Mouse (Mus musculus) intestine, embryonic 15.5 days (tissue): ENCODE measurements around the gene Focad. TPM values are rescaled to one million over a fixed set of nuclear protein-coding genes. Genes with fewer than 3 reads are reported as not detected.

Experiments
- ATAC-seq: fragments of 200-750 bp; cut with Nextera tagmentation; 2 replicates; pipeline ENCODE4 v1.8.0; 2017; ENCODE audit warnings: moderate TSS enrichment, moderate library complexity
- H3K27ac ChIP-seq: fragments of 300-500 bp; sonication (generic); 2 replicates; pipeline ENCODE4 v1.5.1; 2015; ENCODE audit warnings: mild to moderate bottlenecking, inconsistent platforms
- H3K27me3 ChIP-seq: fragments of 300-500 bp; sonication (generic); replicated peaks from 2 replicates; pipeline ENCODE4 v1.6.1; 2015; ENCODE audit warnings: inconsistent platforms
- H3K36me3 ChIP-seq: fragments of 300-500 bp; sonication (generic); 2 replicates; pipeline ENCODE4 v1.6.1; 2015; ENCODE audit warnings: inconsistent platforms
- H3K4me1 ChIP-seq: fragments of 300-500 bp; sonication (generic); replicated peaks from 2 replicates; pipeline ENCODE4 v1.6.1; 2015; ENCODE audit warnings: inconsistent platforms
- H3K4me2 ChIP-seq: fragments of 300-500 bp; sonication (generic); replicated peaks from 2 replicates; pipeline ENCODE4 v1.6.1; 2015; ENCODE audit warnings: mild to moderate bottlenecking, inconsistent platforms
- H3K4me3 ChIP-seq: fragments of 300-500 bp; sonication (generic); replicated peaks from 2 replicates; pipeline ENCODE4 v1.5.1; 2015; ENCODE audit warnings: inconsistent platforms
- H3K9ac ChIP-seq: fragments of 300-500 bp; sonication (generic); 2 replicates; pipeline ENCODE4 v1.6.1; 2015; ENCODE audit warnings: inconsistent platforms
- H3K9me3 ChIP-seq: fragments of 300-500 bp; sonication (generic); 2 replicates; pipeline ENCODE4 v1.6.1; 2016; ENCODE audit warnings: inconsistent platforms
- WGBS: fragments of 180-500 bp; shearing (Covaris S2); methylation state at CpG from one replicate; pipeline ENCODE4 v1.1.7; 2015; 5-methylcytosine and 5-hydroxymethylcytosine counted together
- polyA plus RNA-seq: library from polyadenylated mRNA; unstranded; fragments of >200 nt; fragmentation: Nextera tagmentation; extraction: Ambion mirVana; gene quantifications from 2 replicates; pipeline ENCODE4 v1.2.1, GENCODE M21; 2015

Gene Focad
- polyA plus RNA-seq, 1 experiment from 2014 or later = 13.3 TPM

GRCm38 (mm10) chr4:88299551-88299950, 205.1 kb downstream of the Focad start:
- no peaks in the 10 kb centered on the region for H3K4me1 ChIP-seq
- H3K9ac ChIP-seq = no peak overlapping the region
- H3K4me2 ChIP-seq = no peak overlapping the region
- H3K9me3 ChIP-seq = no peaks in the 10 kb centered on the region
- 79% methylated on average over 3 of the region's 3 CpGs for WGBS
- H3K27ac ChIP-seq = no peak overlapping the region
- no peak for ATAC-seq
- no peaks in the 10 kb centered on the region for H3K36me3 ChIP-seq
- no peaks in the 10 kb centered on the region for H3K27me3 ChIP-seq
- H3K4me3 ChIP-seq = no peak overlapping the region

GRCm38 (mm10) chr4:88300832-88301621, 206.6 kb downstream of the Focad start:
- Histone ChIP-seq H3K9ac (no peak overlapping the region), H3K27ac (no peak overlapping the region), H3K4me3 (no peak overlapping the region), H3K27me3 (no peaks in the 10 kb centered on the region), H3K4me1 (no peaks in the 10 kb centered on the region), H3K9me3 (no peaks in the 10 kb centered on the region), H3K4me2 (no peak overlapping the region), H3K36me3 (no peaks in the 10 kb centered on the region)
- WGBS = 71% methylated on average over 6 of the region's 6 CpGs
- ATAC-seq = no peak

- no peak overlapping the region for H3K4me2 ChIP-seq
- H3K9ac ChIP-seq = no peak overlapping the region
- H3K4me1 ChIP-seq = no peaks in the 10 kb centered on the region
- no peaks in the 10 kb centered on the region for H3K36me3 ChIP-seq
- H3K27ac ChIP-seq = no peak overlapping the region
- H3K9me3 ChIP-seq = no peaks in the 10 kb centered on the region
- ATAC-seq = no peak
- H3K27me3 ChIP-seq = no peaks in the 10 kb centered on the region
- H3K4me3 ChIP-seq = no peak overlapping the region
These were observed 207.9 kb downstream of the Focad start for GRCm38 (mm10) chr4:88302291-88302690.

GRCm38 (mm10) chr4:88307691-88308090, 213.3 kb downstream of the Focad start:
- H3K4me1 ChIP-seq = no peaks in the 10 kb centered on the region
- no peak overlapping the region for H3K9ac ChIP-seq
- H3K4me2 ChIP-seq = no peak overlapping the region
- no peaks in the 10 kb centered on the region for H3K9me3 ChIP-seq
- no peak overlapping the region for H3K4me3 ChIP-seq
- no peak overlapping the region for H3K27ac ChIP-seq
- no peaks in the 10 kb centered on the region for H3K27me3 ChIP-seq
- no peak for ATAC-seq
- H3K36me3 ChIP-seq = no peaks in the 10 kb centered on the region
- 90% methylated on average over 3 of the region's 3 CpGs for WGBS

- H3K9ac ChIP-seq = no peak overlapping the region
- WGBS = 93% methylated on average over 10 of the region's 10 CpGs
- no peak overlapping the region for H3K4me2 ChIP-seq
- H3K36me3 ChIP-seq = no peaks in the 10 kb centered on the region
- H3K27me3 ChIP-seq = no peaks in the 10 kb centered on the region
- no peaks in the 10 kb centered on the region for H3K9me3 ChIP-seq
- no peak for ATAC-seq
- H3K27ac ChIP-seq = no peak overlapping the region
- H3K4me3 ChIP-seq = no peak overlapping the region
- H3K4me1 ChIP-seq = no peaks in the 10 kb centered on the region
These were observed 214.1 kb downstream of the Focad start for GRCm38 (mm10) chr4:88308342-88309116.

GRCm38 (mm10) chr4:88309676-88310075, 215.2 kb downstream of the Focad start:
- WGBS = 49% methylated on average over 2 of the region's 2 CpGs
- Histone ChIP-seq H3K9me3 (no peaks in the 10 kb centered on the region), H3K9ac (no peak overlapping the region), H3K4me1 (no peaks in the 10 kb centered on the region), H3K36me3 (no peaks in the 10 kb centered on the region), H3K4me2 (no peak overlapping the region), H3K27me3 (no peaks in the 10 kb centered on the region), H3K27ac (no peak overlapping the region), H3K4me3 (no peak overlapping the region)
- no peak for ATAC-seq

GRCm38 (mm10) chr4:88314898-88315297, 220.5 kb downstream of the Focad start:
- 73% methylated on average over 3 of the region's 3 CpGs for WGBS
- ATAC-seq = no peak
- H3K27ac ChIP-seq = no peak overlapping the region
- H3K9me3 ChIP-seq = no peaks in the 10 kb centered on the region
- no peaks in the 10 kb centered on the region for H3K27me3 ChIP-seq
- no peaks in the 10 kb centered on the region for H3K36me3 ChIP-seq
- no peak overlapping the region for H3K4me2 ChIP-seq
- H3K9ac ChIP-seq = no peak overlapping the region
- H3K4me3 ChIP-seq = no peak overlapping the region
- H3K4me1 ChIP-seq = no peaks in the 10 kb centered on the region

GRCm38 (mm10) chr4:88320067-88320466, 225.6 kb downstream of the Focad start:
- Histone ChIP-seq H3K9ac (no peak overlapping the region), H3K36me3 (no peaks in the 10 kb centered on the region), H3K27me3 (no peaks in the 10 kb centered on the region), H3K27ac (no peak overlapping the region), H3K9me3 (no peaks in the 10 kb centered on the region), H3K4me1 (no peaks in the 10 kb centered on the region), H3K4me2 (no peak overlapping the region), H3K4me3 (no peak overlapping the region)
- no peak for ATAC-seq
- WGBS = 87% methylated on average over 1 of the region's 1 CpGs

- no peak for ATAC-seq
- Histone ChIP-seq H3K27ac (no peak overlapping the region), H3K9me3 (no peaks in the 10 kb centered on the region), H3K9ac (no peak overlapping the region), H3K27me3 (no peaks in the 10 kb centered on the region), H3K4me2 (no peak overlapping the region), H3K4me3 (no peak overlapping the region), H3K36me3 (no peaks in the 10 kb centered on the region), H3K4me1 (no peaks in the 10 kb centered on the region)
- WGBS = 84% methylated on average over 5 of the region's 5 CpGs
These were observed 231.0 kb downstream of the Focad start for GRCm38 (mm10) chr4:88325392-88325791.

- H3K27me3 ChIP-seq = no peaks in the 10 kb centered on the region
- H3K4me1 ChIP-seq = no peaks in the 10 kb centered on the region
- H3K9me3 ChIP-seq = no peaks in the 10 kb centered on the region
- no peak overlapping the region for H3K9ac ChIP-seq
- no peak for ATAC-seq
- no peak overlapping the region for H3K27ac ChIP-seq
- WGBS = 49% methylated on average over 4 of the region's 4 CpGs
- H3K36me3 ChIP-seq = no peaks in the 10 kb centered on the region
- no peak overlapping the region for H3K4me3 ChIP-seq
- H3K4me2 ChIP-seq = no peak overlapping the region
These were observed 240.1 kb downstream of the Focad start for GRCm38 (mm10) chr4:88334533-88334932.

- no peak for ATAC-seq
- H3K4me2 ChIP-seq = no peak overlapping the region
- H3K9ac ChIP-seq = no peak overlapping the region
- no peak overlapping the region for H3K27ac ChIP-seq
- no peak overlapping the region for H3K4me3 ChIP-seq
- H3K36me3 ChIP-seq = no peaks in the 10 kb centered on the region
- no peaks in the 10 kb centered on the region for H3K4me1 ChIP-seq
- 71% methylated on average over 2 of the region's 2 CpGs for WGBS
- H3K27me3 ChIP-seq = no peaks in the 10 kb centered on the region
- no peaks in the 10 kb centered on the region for H3K9me3 ChIP-seq
These were observed 242.3 kb downstream of the Focad start for GRCm38 (mm10) chr4:88336753-88337152.

- Histone ChIP-seq H3K27me3 (no peaks in the 10 kb centered on the region), H3K9ac (no peak overlapping the region), H3K4me3 (no peak overlapping the region), H3K4me1 (no peaks in the 10 kb centered on the region), H3K9me3 (no peaks in the 10 kb centered on the region), H3K27ac (no peak overlapping the region), H3K4me2 (no peak overlapping the region), H3K36me3 (no peaks in the 10 kb centered on the region)
- WGBS = 42% methylated on average over 2 of the region's 2 CpGs
- ATAC-seq = no peak
These were observed 242.9 kb downstream of the Focad start for GRCm38 (mm10) chr4:88337365-88337764.

- Histone ChIP-seq H3K4me2 (no peak overlapping the region), H3K27me3 (no peaks in the 10 kb centered on the region), H3K4me3 (no peak overlapping the region), H3K27ac (no peak overlapping the region), H3K4me1 (no peaks in the 10 kb centered on the region), H3K9me3 (no peaks in the 10 kb centered on the region), H3K9ac (no peak overlapping the region), H3K36me3 (no peaks in the 10 kb centered on the region)
- 68% methylated on average over 5 of the region's 5 CpGs for WGBS
- ATAC-seq = no peak
These were observed 243.7 kb downstream of the Focad start for GRCm38 (mm10) chr4:88338130-88338529.
